Comparison of ENCODE assay signal across 8 mouse cellular contexts in the genomic region with DNA sequence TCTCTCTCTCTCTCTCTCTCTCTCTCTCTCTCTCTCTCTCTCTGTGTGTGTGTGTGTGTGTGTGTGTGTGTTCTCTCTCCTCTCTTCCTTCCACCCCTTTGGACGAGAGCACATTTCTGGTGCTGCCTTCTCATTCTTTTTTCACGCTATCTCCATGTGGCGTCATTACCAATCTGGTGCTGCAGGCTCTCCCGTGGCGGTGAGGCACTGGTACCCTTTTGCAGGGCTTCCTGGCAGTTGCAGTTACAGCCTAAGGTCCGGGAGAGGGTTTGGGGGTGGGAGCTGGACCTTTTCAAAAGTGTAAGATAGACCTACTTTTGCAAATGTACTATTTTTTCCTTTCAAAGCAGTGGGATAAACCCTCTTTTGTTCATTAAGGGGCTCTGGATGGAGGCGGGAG. TPM values are rescaled to one million over a fixed set of nuclear protein-coding genes. Genes with fewer than 3 reads are reported as not detected.
DNase-seq lines count a peak whose midpoint lies in the region; ATAC-seq lines count a peak whose summit lies in the region.

No protein-coding gene starts in this region.

- no peaks in the 10 kb centered on the region; the same call in 1 of the 2 replicates for H3K27me3 ChIP-seq in kidney, embryonic 14.5 days (ENCODE audit: control insufficient read depth, insufficient read depth, low read length)
- peaks cover 4% of the 10 kb centered on the region for H3K27me3 ChIP-seq in erythroblast, embryonic 14.5 days (ENCODE audit: control insufficient read depth)
- no peaks in the 10 kb centered on the region for H3K27me3 ChIP-seq in limb, embryonic 11.5 days (ENCODE audit: control insufficient read depth, insufficient read depth, low read length)
- H3K27me3 ChIP-seq in neural tube, embryonic 14.5 days (ENCODE audit: control insufficient read depth, insufficient read depth, low read length), result no peaks in the 10 kb centered on the region

- H3K9me3 ChIP-seq in kidney, embryonic 14.5 days (ENCODE audit: control insufficient read depth, low read length), result no peaks in the 10 kb centered on the region
- no peaks in the 10 kb centered on the region for H3K9me3 ChIP-seq in erythroblast, embryonic 14.5 days (ENCODE audit: control insufficient read depth, low read length)
- no peaks in the 10 kb centered on the region for H3K9me3 ChIP-seq in limb, embryonic 11.5 days (ENCODE audit: control insufficient read depth, low read length)
- H3K9me3 ChIP-seq in neural tube, embryonic 14.5 days (ENCODE audit: control insufficient read depth, low read length), result no peaks in the 10 kb centered on the region

- 0 out of 2 replicates have a peak overlapping the region, but pooled peaks have one; percentile 79 for H3K9ac ChIP-seq in kidney, embryonic 14.5 days (ENCODE audit: low read depth, low read length)
- H3K9ac ChIP-seq in limb, embryonic 11.5 days (ENCODE audit: low read length), result no peak overlapping the region
- peak overlapping the region; percentile 94 for H3K9ac ChIP-seq in neural tube, embryonic 14.5 days (replicated peaks; ENCODE audit: low read depth, low read length)

- peaks cover 4% of the 10 kb centered on the region; the same call in 1 of the 2 replicates for H3K4me1 ChIP-seq in kidney, embryonic 14.5 days (ENCODE audit: control insufficient read depth, insufficient read depth, low read length)
- peaks cover 61% of the 10 kb centered on the region for H3K4me1 ChIP-seq in erythroblast, embryonic 14.5 days (ENCODE audit: control insufficient read depth)
- no peaks in the 10 kb centered on the region for H3K4me1 ChIP-seq in limb, embryonic 11.5 days (ENCODE audit: control insufficient read depth, insufficient read depth, low read length)
- H3K4me1 ChIP-seq in neural tube, embryonic 14.5 days (ENCODE audit: control insufficient read depth, insufficient read depth, low read length), result peaks cover 11% of the 10 kb centered on the region; the same call in 1 of the 2 replicates

- H3K4me3 ChIP-seq in kidney, embryonic 14.5 days (ENCODE audit: low read length), result peak overlapping the region; percentile 77
- H3K4me3 ChIP-seq in erythroblast, embryonic 14.5 days (replicated peaks), result peak overlapping the region; percentile 100
- no peak overlapping the region for H3K4me3 ChIP-seq in limb, embryonic 11.5 days (ENCODE audit: low read depth, low read length)
- peak overlapping the region; percentile 82 for H3K4me3 ChIP-seq in neural tube, embryonic 14.5 days (ENCODE audit: low read depth, low read length)

- no peaks in the 10 kb centered on the region for H3K36me3 ChIP-seq in kidney, embryonic 14.5 days (ENCODE audit: control insufficient read depth, insufficient read depth, low read length)
- peaks cover 30% of the 10 kb centered on the region for H3K36me3 ChIP-seq in erythroblast, embryonic 14.5 days (ENCODE audit: control insufficient read depth)
- no peaks in the 10 kb centered on the region for H3K36me3 ChIP-seq in limb, embryonic 11.5 days (ENCODE audit: control insufficient read depth, insufficient read depth, low read length)
- no peaks in the 10 kb centered on the region for H3K36me3 ChIP-seq in neural tube, embryonic 14.5 days (ENCODE audit: control insufficient read depth, insufficient read depth, low read length)

- 16% methylated on average over 7 of the region's 7 CpGs for WGBS in kidney, embryonic 14.5 days
- 13% methylated on average over 7 of the region's 7 CpGs for WGBS in limb, embryonic 11.5 days
- 6% methylated on average over 7 of the region's 7 CpGs for WGBS in neural tube, embryonic 14.5 days

- peak overlapping the region; percentile 90 for H3K4me2 ChIP-seq in kidney, embryonic 14.5 days (replicated peaks; ENCODE audit: low read depth, low read length)
- peak overlapping the region; percentile 86; the same call in 1 of the 2 replicates for H3K4me2 ChIP-seq in limb, embryonic 11.5 days (ENCODE audit: low read depth, severe bottlenecking)
- H3K4me2 ChIP-seq in neural tube, embryonic 14.5 days (ENCODE audit: low read depth, low read length), result peak overlapping the region; percentile 68

- DNase-seq in kidney, adult 8-10 months, result no peak
- DNase-seq in Muller cell, postnatal 12 days (ENCODE audit: inconsistent ontology term), result peak; percentile 17
- DNase-seq in limb, embryonic 11.5 days (ENCODE audit: low spot score), result no peak
- no peak for DNase-seq in B cell, adult 2 months
- DNase-seq in lung, postnatal 36 days, result no peak

- no peak for ATAC-seq in kidney, embryonic 14.5 days (ENCODE audit: low FRiP score, low TSS enrichment)
- ATAC-seq in limb, embryonic 11.5 days (ENCODE audit: insufficient number of reproducible peaks, low FRiP score, low TSS enrichment, low read depth), result no peak
- no peak for ATAC-seq in neural tube, embryonic 14.5 days (ENCODE audit: low read depth)

- no peak overlapping the region for H3K27ac ChIP-seq in kidney, embryonic 14.5 days (ENCODE audit: low read depth, low read length)
- no peak overlapping the region for H3K27ac ChIP-seq in limb, embryonic 11.5 days (replicated peaks; ENCODE audit: low read depth, low read length)
- H3K27ac ChIP-seq in neural tube, embryonic 14.5 days (ENCODE audit: low read depth, low read length), result peak overlapping the region; percentile 96; the same call in 1 of the 2 replicates

RNA-seq across cellular contexts. Expression of gene Ank, which starts 1.2 kb away (rescaled TPM):
- 6.1 and 10.3 TPM in 2 replicates for polyA plus RNA-seq in kidney, embryonic 14.5 days (2014; fragmentation: Nextera tagmentation; extraction: Ambion mirVana)
- polyA plus RNA-seq in erythroblast, embryonic 14.5 days (2012), result 3.0 and 3.7 TPM in 2 replicates
- 2.9 and 3.4 TPM in 2 replicates for polyA plus RNA-seq in limb, embryonic 11.5 days (2014; fragmentation: Nextera tagmentation; extraction: Ambion mirVana)
- polyA plus RNA-seq in neural tube, embryonic 14.5 days (2014; fragmentation: Nextera tagmentation; extraction: Ambion mirVana), result 18.0 and 19.5 TPM in 2 replicates
